Mouse (Mus musculus) T-helper 1 cell (primary cell): Measurements from ENCODE around the gene Nkrf.
"Not testable (repeated sequence)": the region's sequence is repeated elsewhere in the genome, so short reads cannot be mapped to it uniquely, and the experiment has no call there.

Source experiments
- in situ Hi-C: fragments of 300-600 bp; cut with MboI, MseI; formaldehyde crosslinking; loops from one replicate; pipeline ENCODE4 v1.15.1; 2025; ENCODE audit warnings: high pct_unique_total_duplicates

Nkrf gene

GRCm38 (mm10) chrX:36902321-36903114 is at the start of gene Nkrf:
Nkrf (minus strand) TSS chrX:36902899.
- in situ Hi-C loops: no loop called here

GRCm38 (mm10) chrX:36941106-36941505 is 38.4 kb upstream of the Nkrf start:
- in situ Hi-C loops: no loop called here

DNA sequence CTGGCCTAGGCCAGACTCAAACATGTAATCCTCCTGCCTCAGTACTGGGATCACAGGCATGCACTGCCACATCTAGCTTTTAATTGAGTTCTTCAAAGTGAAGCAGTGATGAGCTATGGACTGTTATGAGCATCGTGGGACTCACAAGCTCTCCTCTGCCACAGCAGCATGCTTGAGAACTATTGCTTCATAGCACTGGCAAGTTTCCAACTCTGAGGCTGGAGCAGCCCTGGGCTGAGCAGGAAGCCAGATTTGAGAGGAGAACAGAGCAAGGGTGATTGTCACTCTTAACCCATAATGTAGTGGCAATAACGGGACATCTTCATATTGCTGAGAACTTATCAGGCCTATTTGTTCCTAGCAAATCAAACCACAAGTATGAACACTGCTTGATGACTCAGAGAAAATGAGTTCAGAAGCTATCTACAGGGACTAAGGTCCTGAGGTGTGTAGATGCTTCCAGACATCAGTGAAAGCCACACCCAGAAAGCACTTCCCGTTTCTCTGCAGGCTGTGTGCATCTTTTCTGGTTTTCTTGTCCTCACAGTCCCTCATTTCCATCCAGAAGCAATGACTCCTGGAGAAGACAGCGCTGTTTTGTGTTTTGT is 37.2 kb upstream of the Nkrf start:
- in situ Hi-C loops: loop anchor here (5.0 kb wide), 1 partner anchor 77 kb away; no protein-coding TSS in a partner anchor

GRCm38 (mm10) chrX:36935326-36935966 is 32.7 kb upstream of the Nkrf start:
- in situ Hi-C loops: loop anchor here (5.0 kb wide), 1 partner anchor 82 kb away; no protein-coding TSS in a partner anchor

- in situ Hi-C loops: no loop called here
These were observed 27.9 kb upstream of the Nkrf start for GRCm38 (mm10) chrX:36930574-36930973.

DNA sequence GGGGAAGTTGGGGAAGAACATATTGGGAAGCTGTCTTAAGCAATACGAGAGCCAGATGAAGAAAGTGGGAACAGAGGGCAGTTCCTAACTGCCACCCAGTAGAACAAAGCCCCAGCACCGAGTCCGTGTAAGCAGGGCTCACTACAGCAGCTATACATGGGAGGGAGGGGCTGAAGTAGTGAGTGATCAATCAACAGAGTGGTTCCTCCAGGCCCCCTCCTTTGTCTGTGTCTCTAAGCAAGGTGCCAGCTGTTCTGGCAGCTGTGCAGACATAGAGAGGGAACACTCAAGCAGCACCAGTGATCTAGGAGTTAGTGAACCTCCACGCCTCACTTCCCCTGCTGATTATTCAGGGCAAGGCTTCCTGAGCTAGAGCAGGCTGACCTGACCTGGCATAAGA is 27.0 kb upstream of the Nkrf start:
- in situ Hi-C loops: no loop called here

- in situ Hi-C loops: no loop called here
These were observed 26.1 kb upstream of the Nkrf start for GRCm38 (mm10) chrX:36928791-36929190.

DNA sequence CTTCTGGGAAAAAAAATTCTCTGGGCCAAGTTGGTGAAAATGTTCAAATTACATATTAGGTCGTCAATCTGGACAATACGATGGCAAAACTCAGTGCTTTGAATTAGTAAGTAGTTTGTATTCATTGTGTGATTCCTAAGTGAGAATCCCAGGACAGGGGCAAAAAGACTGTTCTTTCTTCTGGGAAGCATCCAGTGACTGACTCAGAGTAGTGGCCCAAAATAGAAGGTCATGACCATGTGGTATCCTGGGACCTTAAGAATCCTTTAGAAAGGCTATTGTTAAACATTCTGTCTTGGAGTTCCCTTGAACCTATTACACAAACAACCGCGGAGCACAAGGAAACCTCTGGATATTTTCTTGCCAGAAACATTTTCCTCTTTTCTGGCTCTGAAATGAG is 18.6 kb upstream of the Nkrf start:
- in situ Hi-C loops: no loop called here

DNA sequence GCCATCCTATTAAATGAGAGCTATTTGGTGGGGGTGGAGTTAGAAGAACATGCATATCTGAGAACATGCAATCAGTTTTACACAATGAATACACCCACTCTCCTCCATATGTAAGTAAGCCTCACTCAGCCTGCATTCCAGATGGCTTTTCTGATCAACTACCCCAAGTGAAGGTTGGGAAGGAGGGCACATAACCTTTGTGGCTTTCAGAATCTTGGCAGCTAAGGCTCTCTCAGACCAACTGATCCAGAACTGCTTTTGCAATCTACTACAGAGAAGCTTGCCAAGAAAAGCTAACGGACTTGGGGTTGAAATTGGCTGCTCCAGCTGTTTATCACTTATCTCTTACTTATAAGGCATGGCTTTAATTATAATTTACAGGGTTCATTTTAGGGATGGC is 15.1 kb upstream of the Nkrf start:
- in situ Hi-C loops: no loop called here

- in situ Hi-C loops: no loop called here
These were observed 8.6 kb upstream of the Nkrf start for GRCm38 (mm10) chrX:36911343-36911742.

DNA sequence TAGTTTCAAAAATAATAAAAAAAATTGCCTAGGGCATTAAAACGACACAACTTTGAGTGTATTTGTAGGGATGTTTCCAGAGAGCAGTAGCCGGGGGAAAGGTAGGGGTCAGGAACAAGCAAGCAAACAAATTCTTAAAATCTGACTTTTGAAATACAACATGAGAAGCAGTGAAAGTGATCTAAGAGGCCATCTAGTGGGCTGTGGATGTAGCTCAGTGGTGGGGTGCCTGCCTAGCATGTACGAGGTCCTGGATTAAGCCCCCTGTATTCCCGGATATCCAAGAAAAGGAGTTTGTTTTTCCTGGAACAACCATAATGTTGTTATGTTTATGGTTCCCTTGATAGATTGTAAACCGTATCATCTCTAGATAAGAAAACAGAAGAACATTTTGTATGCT is 3.8 kb upstream of the Nkrf start:
- in situ Hi-C loops: loop anchor here (5.0 kb wide), 1 partner anchor 79 kb away; no protein-coding TSS in a partner anchor

DNA sequence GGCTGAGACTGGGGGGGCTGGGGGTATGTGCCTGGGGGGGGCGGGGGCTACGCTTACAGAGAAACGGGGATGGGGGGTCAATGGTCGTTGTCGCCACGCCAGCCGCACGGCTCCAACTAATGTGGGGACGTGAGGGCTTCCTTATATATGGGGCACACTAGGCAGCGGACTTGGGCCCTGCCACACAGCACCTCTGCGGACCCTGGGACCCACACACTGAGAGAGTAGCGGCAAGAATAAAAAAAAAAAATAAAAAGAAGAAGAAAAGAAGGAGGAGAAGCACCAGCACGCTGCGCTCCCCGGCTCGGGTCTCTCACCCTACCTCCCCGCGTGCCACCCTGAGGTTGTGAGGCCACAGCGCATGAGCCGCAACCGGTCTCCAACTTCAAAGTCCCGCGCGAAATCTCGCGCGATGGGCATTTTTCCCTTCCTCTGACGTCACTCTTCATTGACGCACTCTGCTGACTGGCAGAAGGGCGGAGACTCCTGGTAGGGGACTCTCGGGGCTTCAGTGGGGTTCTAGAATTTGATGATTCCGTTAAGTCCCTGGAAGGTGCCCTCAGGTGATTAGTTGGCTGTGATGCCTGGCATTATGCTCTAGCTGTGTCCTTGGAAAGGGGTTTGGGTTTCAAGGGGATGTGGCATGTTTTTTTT is 543 bp upstream of the Nkrf start:
- in situ Hi-C loops: no loop called here

- in situ Hi-C loops: no loop called here
These were observed 1.0 kb downstream of the Nkrf start for GRCm38 (mm10) chrX:36901655-36902054.

DNA sequence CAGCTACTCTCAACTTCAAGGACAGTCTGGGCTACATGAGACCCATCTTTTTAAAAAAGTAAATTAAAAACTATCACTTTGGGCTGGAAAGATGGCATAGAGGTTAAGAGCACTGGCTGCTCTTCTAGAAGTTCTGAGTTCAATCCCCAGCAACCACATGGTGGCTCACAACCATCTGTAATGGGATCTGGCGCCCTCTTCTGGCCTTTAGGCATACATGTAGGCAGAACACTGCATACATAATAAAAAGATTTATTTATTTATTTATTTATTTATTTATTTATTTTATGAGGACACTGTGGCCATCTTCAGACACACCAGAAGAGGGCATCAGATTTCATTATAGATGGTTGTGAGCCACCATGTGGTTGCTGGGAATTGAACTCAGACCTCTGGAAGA is 3.8 kb downstream of the Nkrf start:
- in situ Hi-C loops: not testable (repeated sequence)

GRCm38 (mm10) chrX:36884719-36885118 is 18.0 kb downstream of the Nkrf start:
- in situ Hi-C loops: no loop called here

- in situ Hi-C loops: no loop called here
These were observed 28.0 kb downstream of the Nkrf start for GRCm38 (mm10) chrX:36874704-36875128.

- in situ Hi-C loops: no loop called here
These were observed 28.5 kb downstream of the Nkrf start for GRCm38 (mm10) chrX:36874178-36874696.

DNA sequence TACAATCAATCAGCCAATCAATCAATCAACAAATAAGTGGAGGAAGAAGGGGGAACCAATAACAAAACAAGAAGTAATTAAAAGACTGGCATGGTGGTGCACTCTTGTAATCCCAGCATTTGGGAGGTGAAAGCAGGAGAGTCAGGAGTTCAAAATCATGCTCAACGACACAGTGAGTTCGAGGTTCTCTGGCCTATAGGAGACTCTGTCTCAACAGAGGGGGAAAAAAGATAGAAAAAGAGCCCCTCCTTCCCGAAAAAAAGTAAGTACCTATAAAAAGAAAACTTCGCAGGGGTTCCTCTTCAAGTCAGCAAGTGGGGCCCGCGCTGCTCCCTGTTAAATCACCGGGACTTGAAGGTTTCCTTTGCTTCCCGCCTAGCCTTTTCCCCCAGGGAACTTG is 28.9 kb downstream of the Nkrf start, which contains the start of the genes Ube2a and C330007P06Rik:
TSS of gene Ube2a (plus strand) at position 136 of the 400 bp plus-strand sequence.
TSS of gene C330007P06Rik (minus strand) at position 347 of the 400 bp plus-strand sequence.
- in situ Hi-C loops: no loop called here

DNA sequence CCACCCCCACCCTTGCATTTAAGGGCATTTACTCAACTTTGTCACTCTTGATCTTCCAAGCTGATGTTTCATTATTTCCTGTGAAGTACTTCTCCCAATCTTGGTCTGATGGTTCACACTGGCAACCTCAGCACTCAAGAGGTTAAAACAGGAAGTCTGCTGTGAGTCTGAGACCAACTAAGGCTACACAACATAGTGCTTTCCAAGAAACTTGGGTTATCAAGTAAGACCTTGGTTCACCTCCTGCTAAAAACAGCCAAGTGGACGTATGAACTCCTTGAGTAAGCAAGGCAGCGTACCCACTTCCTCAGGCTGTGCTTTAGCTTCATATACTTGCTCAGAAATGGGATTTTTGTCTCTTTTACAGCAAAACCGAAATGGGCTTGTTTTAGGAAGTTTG is 32.3 kb downstream of the Nkrf start:
- in situ Hi-C loops: no loop called here

DNA sequence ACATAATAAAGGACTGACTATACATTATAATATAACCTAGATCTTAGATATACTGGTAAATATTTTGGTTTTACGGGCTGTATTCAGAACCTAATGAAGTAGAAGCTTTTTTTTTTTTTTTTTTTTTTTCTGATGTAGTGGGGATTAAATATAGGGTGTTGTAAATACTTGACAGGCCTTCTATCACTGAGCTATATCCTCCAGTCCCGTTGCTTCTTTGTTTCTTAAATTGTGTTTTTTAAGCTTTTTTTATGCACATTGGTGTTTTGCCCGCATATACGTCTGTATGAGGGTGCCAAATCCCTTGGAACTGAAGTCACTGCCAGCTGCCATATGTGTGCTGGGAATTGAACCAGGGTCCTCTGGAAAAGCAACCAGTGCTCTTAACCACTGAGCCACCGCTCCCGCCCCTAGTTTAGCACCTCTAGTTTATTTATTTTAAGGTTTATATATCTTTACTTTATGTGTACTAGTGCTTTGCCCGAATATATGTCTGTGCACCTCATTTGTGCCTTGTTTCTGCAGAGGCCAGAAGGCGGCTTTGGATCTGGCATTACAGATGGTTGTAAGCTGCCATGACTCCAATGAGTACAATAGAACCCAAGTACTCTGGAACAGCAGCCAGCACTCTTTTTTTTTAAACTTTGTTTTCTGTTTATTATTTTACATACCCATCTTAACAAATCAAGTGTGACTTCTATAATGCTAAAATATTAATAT is 37.9 kb downstream of the Nkrf start:
- in situ Hi-C loops: no loop called here
